ENCODE assay signal across 17 mouse cellular contexts in the genomic region with DNA sequence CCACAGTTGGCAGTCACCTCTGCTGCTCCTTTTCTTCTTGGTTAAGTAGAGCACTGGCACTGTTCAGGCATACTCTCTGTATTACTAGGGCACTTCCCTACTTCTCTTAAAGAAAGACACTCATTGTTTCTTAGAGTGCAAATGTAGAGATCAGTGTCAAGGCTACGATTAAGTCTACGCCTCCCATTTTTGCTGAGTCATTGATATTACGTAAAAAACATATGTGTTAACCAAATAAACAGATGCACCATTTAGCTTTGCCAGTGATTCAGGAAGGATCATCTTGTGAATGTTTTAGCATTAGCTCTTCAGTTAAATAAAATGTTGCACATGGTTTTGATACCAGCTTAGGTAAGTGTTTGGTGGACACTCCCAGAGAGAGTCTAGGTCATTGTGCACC.
DNase-seq lines count a peak whose midpoint lies in the region; ATAC-seq and TF ChIP-seq lines count a peak whose summit lies in the region.
"Had no signal": no experiment of that assay in that cellular context is flagged by ENCODE, and none has a peak within 500 bp of the region (broad histone marks: within the 10 kb centered on the region; RNA-seq: fewer than 3 reads in every experiment).

No protein-coding gene starts in this region.

- 0 out of 2 replicates have a peak overlapping the region, but pooled peaks have one; percentile 20 for H3K4me2 ChIP-seq in liver, postnatal 0 days (ENCODE audit: low read depth, low read length)
- H3K4me2 ChIP-seq in neural tube, embryonic 15.5 days, result no peak overlapping the region
- no peak overlapping the region for H3K4me2 ChIP-seq in kidney, embryonic 16.5 days (replicated peaks; ENCODE audit: low read depth, low read length)
- H3K4me2 ChIP-seq: embryonic facial prominence, embryonic 12.5 days; forebrain, embryonic 15.5 days; hindbrain, embryonic 13.5 days had no signal

- H3K4me3 ChIP-seq in liver, postnatal 0 days (ENCODE audit: low read depth, low read length), result no peak overlapping the region
- H3K4me3 ChIP-seq in neural tube, embryonic 15.5 days (replicated peaks), result no peak overlapping the region
- H3K4me3 ChIP-seq in kidney, embryonic 16.5 days (ENCODE audit: low read length), result no peak overlapping the region
- H3K4me3 ChIP-seq: embryonic facial prominence, embryonic 12.5 days; forebrain, embryonic 15.5 days; hindbrain, embryonic 13.5 days had no signal

- H3K9ac ChIP-seq in liver, postnatal 0 days (replicated peaks), result no peak overlapping the region
- no peak overlapping the region for H3K9ac ChIP-seq in neural tube, embryonic 15.5 days (replicated peaks)
- H3K9ac ChIP-seq in kidney, embryonic 16.5 days (replicated peaks; ENCODE audit: low read length), result no peak overlapping the region
- H3K9ac ChIP-seq: embryonic facial prominence, embryonic 12.5 days; forebrain, embryonic 15.5 days; hindbrain, embryonic 13.5 days had no signal

- no peak for DNase-seq in liver, postnatal 0 days
- DNase-seq in liver, result no peak
- peak; percentile 73 for DNase-seq in NIH3T3 (ENCODE audit: low read depth)
- DNase-seq: adrenal gland, postnatal 10 days; cerebellum, adult 18-20 months; cerebellum, postnatal 14 days; gastrocnemius, postnatal 14 days; heart, postnatal 10 days; kidney, adult 2 months had no signal

- H3K9me3 ChIP-seq in liver, postnatal 0 days (ENCODE audit: low read length), result no peaks in the 10 kb centered on the region
- no peaks in the 10 kb centered on the region for H3K9me3 ChIP-seq in neural tube, embryonic 15.5 days (replicated peaks)
- H3K9me3 ChIP-seq in kidney, embryonic 16.5 days (ENCODE audit: low read length), result no peaks in the 10 kb centered on the region
- H3K9me3 ChIP-seq: embryonic facial prominence, embryonic 12.5 days; forebrain, embryonic 15.5 days; hindbrain, embryonic 13.5 days had no signal

- no peaks in the 10 kb centered on the region for H3K27me3 ChIP-seq in liver, postnatal 0 days (ENCODE audit: insufficient read depth, low read length)
- no peaks in the 10 kb centered on the region for H3K27me3 ChIP-seq in neural tube, embryonic 15.5 days (replicated peaks)
- H3K27me3 ChIP-seq in kidney, embryonic 16.5 days (ENCODE audit: insufficient read depth, low read length), result no peaks in the 10 kb centered on the region
- H3K27me3 ChIP-seq: embryonic facial prominence, embryonic 12.5 days; forebrain, embryonic 15.5 days; hindbrain, embryonic 13.5 days had no signal

- 75% methylated on average over 3 of the region's 3 CpGs for WGBS in liver, postnatal 0 days (ENCODE audit: insufficient replicate concordance)
- WGBS in neural tube, embryonic 15.5 days, result 89% methylated on average over 3 of the region's 3 CpGs
- WGBS in kidney, embryonic 16.5 days, result 91% methylated on average over 3 of the region's 3 CpGs

- H3K36me3 ChIP-seq in liver, postnatal 0 days (replicated peaks; ENCODE audit: insufficient read depth, low read length), result no peaks in the 10 kb centered on the region
- no peaks in the 10 kb centered on the region; the same call in 1 of the 2 replicates for H3K36me3 ChIP-seq in neural tube, embryonic 15.5 days
- no peaks in the 10 kb centered on the region for H3K36me3 ChIP-seq in kidney, embryonic 16.5 days (ENCODE audit: insufficient read depth, low read length)
- H3K36me3 ChIP-seq: embryonic facial prominence, embryonic 12.5 days; forebrain, embryonic 15.5 days had no signal

- no peak for TF ChIP-seq EP300 in liver, postnatal 0 days (IDR thresholded peaks at IDR 0.05; ENCODE audit: low read depth)

- no peak for ATAC-seq in liver, postnatal 0 days
- peak; percentile 27; the same call in 1 of the 2 replicates for ATAC-seq in megakaryocyte, adult 5-6 weeks (ENCODE audit: poor library complexity, severe bottlenecking)
- no peak for ATAC-seq in neural tube, embryonic 15.5 days (ENCODE audit: low FRiP score)
- no peak for ATAC-seq in kidney, embryonic 16.5 days (ENCODE audit: low FRiP score, low TSS enrichment)
- no peak for ATAC-seq in activated CD4-positive, CD25-positive, alpha-beta regulatory T cell, adult 4 months
- ATAC-seq: forebrain, embryonic 15.5 days; intestine, embryonic 16.5 days had no signal

- no peaks in the 10 kb centered on the region for H3K4me1 ChIP-seq in liver, postnatal 0 days (ENCODE audit: insufficient read depth)
- no peaks in the 10 kb centered on the region for H3K4me1 ChIP-seq in neural tube, embryonic 15.5 days
- no peaks in the 10 kb centered on the region for H3K4me1 ChIP-seq in kidney, embryonic 16.5 days (ENCODE audit: insufficient read depth, low read length)
- H3K4me1 ChIP-seq: embryonic facial prominence, embryonic 12.5 days; forebrain, embryonic 15.5 days; hindbrain, embryonic 13.5 days had no signal

- H3K27ac ChIP-seq in liver, postnatal 0 days (ENCODE audit: low read depth), result no peak overlapping the region
- H3K27ac ChIP-seq in neural tube, embryonic 15.5 days (replicated peaks), result no peak overlapping the region
- no peak overlapping the region for H3K27ac ChIP-seq in kidney, embryonic 16.5 days (ENCODE audit: low read length)
- H3K27ac ChIP-seq: embryonic facial prominence, embryonic 12.5 days; forebrain, embryonic 15.5 days; hindbrain, embryonic 13.5 days had no signal

- no peak for TF ChIP-seq CTCF in liver, postnatal 0 days (IDR thresholded peaks at IDR 0.05; ENCODE audit: low read depth)
